Mouse (Mus musculus): ENCODE measurements around the gene Rnasel. TPM values are rescaled to one million over a fixed set of nuclear protein-coding genes. Genes with fewer than 3 reads are reported as not detected.

Rnasel gene
- 13.8 and 15.5 TPM in 2 replicates for polyA plus RNA-seq (2015; fragmentation: Nextera tagmentation; extraction: Ambion mirVana)

GRCm38 (mm10) chr1:153749211-153749801 lies at the start of gene Rnasel:
Gene Rnasel (plus strand): TSS chr1:153749426.
- Histone ChIP-seq H3K4me3 (replicated peaks) (peak within 1 kb of the TSS; percentile 37), H3K9ac (no peak within 1 kb of the TSS), H3K27ac (peak within 1 kb of the TSS; percentile 64; the same call in 1 of the 2 replicates), H3K27me3 (replicated peaks) (no peaks in the 10 kb centered on the region), H3K4me1 (peaks cover 16% of the 10 kb centered on the region), H3K9me3 (no peaks in the 10 kb centered on the region), H3K36me3 (no peaks in the 10 kb centered on the region), H3K4me2 (peak within 1 kb of the TSS; percentile 60)
- peak; percentile 64 for ATAC-seq (ENCODE audit: insufficient read depth, low FRiP score, low read depth)
- WGBS, result 2% methylated on average over 18 of the region's 18 CpGs

- Histone ChIP-seq H3K4me2 (no peak overlapping the region), H3K27ac (no peak overlapping the region), H3K36me3 (no peaks in the 10 kb centered on the region), H3K4me1 (peaks cover 4% of the 10 kb centered on the region; the same call in 1 of the 2 replicates), H3K9me3 (no peaks in the 10 kb centered on the region), H3K27me3 (replicated peaks) (no peaks in the 10 kb centered on the region), H3K9ac (no peak overlapping the region), H3K4me3 (replicated peaks) (no peak overlapping the region)
- no peak for ATAC-seq (ENCODE audit: insufficient read depth, low FRiP score, low read depth)
- WGBS, result 73% methylated on average over 11 of the region's 11 CpGs
Measured at GRCm38 (mm10) chr1:153700448-153701063, 48.7 kb upstream of the Rnasel start.

GRCm38 (mm10) chr1:153701461-153701860 lies 47.8 kb upstream of the Rnasel start:
- no peak for ATAC-seq (ENCODE audit: insufficient read depth, low FRiP score, low read depth)
- Histone ChIP-seq H3K27me3 (replicated peaks) (no peaks in the 10 kb centered on the region), H3K4me3 (replicated peaks) (no peak overlapping the region), H3K4me1 (peaks cover 4% of the 10 kb centered on the region; the same call in 1 of the 2 replicates), H3K4me2 (no peak overlapping the region), H3K9ac (no peak overlapping the region), H3K36me3 (no peaks in the 10 kb centered on the region), H3K9me3 (no peaks in the 10 kb centered on the region), H3K27ac (no peak overlapping the region)
- 79% methylated on average over 1 of the region's 1 CpGs for WGBS

GRCm38 (mm10) chr1:153702166-153702852 lies 46.9 kb upstream of the Rnasel start:
- Histone ChIP-seq H3K9me3 (no peaks in the 10 kb centered on the region), H3K36me3 (no peaks in the 10 kb centered on the region), H3K4me1 (peaks cover 4% of the 10 kb centered on the region; the same call in 1 of the 2 replicates), H3K4me3 (replicated peaks) (no peak overlapping the region), H3K4me2 (no peak overlapping the region), H3K27me3 (replicated peaks) (no peaks in the 10 kb centered on the region), H3K27ac (no peak overlapping the region), H3K9ac (no peak overlapping the region)
- ATAC-seq (ENCODE audit: insufficient read depth, low FRiP score, low read depth), result no peak
- 73% methylated on average over 8 of the region's 8 CpGs for WGBS

- Histone ChIP-seq H3K4me2 (no peak overlapping the region), H3K4me1 (peaks cover 4% of the 10 kb centered on the region; the same call in 1 of the 2 replicates), H3K27ac (no peak overlapping the region), H3K36me3 (no peaks in the 10 kb centered on the region), H3K27me3 (replicated peaks) (no peaks in the 10 kb centered on the region), H3K9me3 (no peaks in the 10 kb centered on the region), H3K4me3 (replicated peaks) (no peak overlapping the region), H3K9ac (no peak overlapping the region)
- WGBS, result 67% methylated on average over 8 of the region's 8 CpGs
- no peak for ATAC-seq (ENCODE audit: insufficient read depth, low FRiP score, low read depth)
Measured at GRCm38 (mm10) chr1:153702853-153703410, 46.3 kb upstream of the Rnasel start.

GRCm38 (mm10) chr1:153703445-153703991 lies 45.7 kb upstream of the Rnasel start:
- no peak for ATAC-seq (ENCODE audit: insufficient read depth, low FRiP score, low read depth)
- Histone ChIP-seq H3K4me3 (replicated peaks) (no peak overlapping the region), H3K4me2 (no peak overlapping the region), H3K36me3 (no peaks in the 10 kb centered on the region), H3K9me3 (no peaks in the 10 kb centered on the region), H3K4me1 (peaks cover 4% of the 10 kb centered on the region; the same call in 1 of the 2 replicates), H3K27ac (no peak overlapping the region), H3K9ac (no peak overlapping the region), H3K27me3 (replicated peaks) (no peaks in the 10 kb centered on the region)
- WGBS, result 23% methylated on average over 12 of the region's 12 CpGs

- peaks cover 4% of the 10 kb centered on the region; the same call in 1 of the 2 replicates for H3K4me1 ChIP-seq
- no peak overlapping the region for H3K9ac ChIP-seq
- H3K4me2 ChIP-seq, result no peak overlapping the region
- 21% methylated on average over 7 of the region's 7 CpGs for WGBS
- no peaks in the 10 kb centered on the region for H3K9me3 ChIP-seq
- no peak overlapping the region; the same call in 1 of the 2 replicates for H3K27ac ChIP-seq
- no peak overlapping the region for H3K4me3 ChIP-seq (replicated peaks)
- H3K36me3 ChIP-seq, result no peaks in the 10 kb centered on the region
- H3K27me3 ChIP-seq (replicated peaks), result no peaks in the 10 kb centered on the region
- ATAC-seq (ENCODE audit: insufficient read depth, low FRiP score, low read depth), result no peak
Measured at GRCm38 (mm10) chr1:153704174-153704573, 45.1 kb upstream of the Rnasel start.

GRCm38 (mm10) chr1:153704996-153705395 lies 44.2 kb upstream of the Rnasel start:
- peaks cover 4% of the 10 kb centered on the region; the same call in 1 of the 2 replicates for H3K4me1 ChIP-seq
- H3K9me3 ChIP-seq, result no peaks in the 10 kb centered on the region
- H3K4me3 ChIP-seq (replicated peaks), result no peak overlapping the region
- H3K4me2 ChIP-seq, result no peak overlapping the region
- no peaks in the 10 kb centered on the region for H3K27me3 ChIP-seq (replicated peaks)
- no peak for ATAC-seq (ENCODE audit: insufficient read depth, low FRiP score, low read depth)
- 56% methylated on average over 3 of the region's 3 CpGs for WGBS
- no peaks in the 10 kb centered on the region for H3K36me3 ChIP-seq
- H3K9ac ChIP-seq, result no peak overlapping the region
- H3K27ac ChIP-seq, result no peak overlapping the region

GRCm38 (mm10) chr1:153708626-153709025 lies 40.6 kb upstream of the Rnasel start:
- H3K36me3 ChIP-seq, result no peaks in the 10 kb centered on the region
- ATAC-seq (ENCODE audit: insufficient read depth, low FRiP score, low read depth), result no peak
- no peak overlapping the region for H3K9ac ChIP-seq
- no peak overlapping the region for H3K4me3 ChIP-seq (replicated peaks)
- H3K27ac ChIP-seq, result no peak overlapping the region
- H3K4me2 ChIP-seq, result no peak overlapping the region
- 80% methylated on average over 5 of the region's 5 CpGs for WGBS
- peaks cover 2% of the 10 kb centered on the region; the same call in 1 of the 2 replicates for H3K4me1 ChIP-seq
- H3K9me3 ChIP-seq, result no peaks in the 10 kb centered on the region
- no peaks in the 10 kb centered on the region for H3K27me3 ChIP-seq (replicated peaks)

- H3K4me1 ChIP-seq, result no peaks in the 10 kb centered on the region
- no peak overlapping the region for H3K4me2 ChIP-seq
- no peaks in the 10 kb centered on the region for H3K9me3 ChIP-seq
- ATAC-seq (ENCODE audit: insufficient read depth, low FRiP score, low read depth), result no peak
- no peak overlapping the region for H3K27ac ChIP-seq
- no peak overlapping the region for H3K4me3 ChIP-seq (replicated peaks)
- H3K9ac ChIP-seq, result no peak overlapping the region
- 37% methylated on average over 5 of the region's 5 CpGs for WGBS
- no peaks in the 10 kb centered on the region for H3K36me3 ChIP-seq
- no peaks in the 10 kb centered on the region for H3K27me3 ChIP-seq (replicated peaks)
Measured at GRCm38 (mm10) chr1:153709451-153709850, 39.8 kb upstream of the Rnasel start.

GRCm38 (mm10) chr1:153711544-153712262 lies 37.5 kb upstream of the Rnasel start:
- no peaks in the 10 kb centered on the region for H3K27me3 ChIP-seq (replicated peaks)
- no peak overlapping the region for H3K9ac ChIP-seq
- no peaks in the 10 kb centered on the region for H3K4me1 ChIP-seq
- H3K4me3 ChIP-seq (replicated peaks), result no peak overlapping the region
- ATAC-seq (ENCODE audit: insufficient read depth, low FRiP score, low read depth), result peak; percentile 70; the same call in 1 of the 2 replicates
- no peaks in the 10 kb centered on the region for H3K9me3 ChIP-seq
- WGBS, result 45% methylated on average over 3 of the region's 3 CpGs
- no peak overlapping the region for H3K4me2 ChIP-seq
- no peaks in the 10 kb centered on the region for H3K36me3 ChIP-seq
- H3K27ac ChIP-seq, result peak overlapping the region; percentile 59; the same call in 1 of the 2 replicates

Data from stomach, embryonic 15.5 days (tissue).